Mouse (Mus musculus) liver, postnatal 0 days (tissue): ENCODE results near the gene Ppp2r5d. TPM values are rescaled to one million over a fixed set of nuclear protein-coding genes. Genes with fewer than 3 reads are reported as not detected.

Experiments used
- ATAC-seq: fragments of 200-750 bp; cut with Nextera tagmentation; 2 replicates; pipeline ENCODE4 v1.8.0; 2017; ENCODE audit warnings: mild to moderate bottlenecking, moderate library complexity
- DNase-seq: peaks from one replicate; pipeline ENCODE4 v3.0.0-alpha.2; 2016
- H3K27ac ChIP-seq: fragments of 300-500 bp; sonication (generic); 2 replicates; pipeline ENCODE4 v1.5.1; 2014; ENCODE audit warnings: antibody characterized with exemption, moderate library complexity, mild to moderate bottlenecking, low read depth
- H3K27me3 ChIP-seq: fragments of 300-500 bp; sonication (generic); 2 replicates; pipeline ENCODE4 v1.6.1; 2014; ENCODE audit warnings: low read length, control low read depth, mixed read lengths; ENCODE audit not compliant: insufficient read depth
- H3K36me3 ChIP-seq: fragments of 300-500 bp; sonication (generic); replicated peaks from 2 replicates; pipeline ENCODE4 v1.6.1; 2014; ENCODE audit warnings: mild to moderate bottlenecking, control low read depth, low read length, moderate library complexity, mixed read lengths; ENCODE audit not compliant: insufficient read depth
- H3K4me1 ChIP-seq: fragments of 300-500 bp; sonication (generic); 2 replicates; pipeline ENCODE4 v1.6.1; 2014; ENCODE audit warnings: antibody characterized with exemption, mild to moderate bottlenecking, control low read depth; ENCODE audit not compliant: insufficient read depth
- H3K4me2 ChIP-seq: fragments of 300-500 bp; sonication (generic); 2 replicates; pipeline ENCODE4 v1.6.1; 2014; ENCODE audit warnings: low read depth, mild to moderate bottlenecking, low read length, moderate library complexity, mixed read lengths
- H3K4me3 ChIP-seq: fragments of 300-500 bp; sonication (generic); 2 replicates; pipeline ENCODE4 v1.5.1; 2014; ENCODE audit warnings: low read depth, low read length
- H3K9ac ChIP-seq: fragments of 300-500 bp; sonication (generic); replicated peaks from 2 replicates; pipeline ENCODE4 v1.6.1; 2014; ENCODE audit warnings: mild to moderate bottlenecking, moderate library complexity
- H3K9me3 ChIP-seq: fragments of 300-500 bp; sonication (generic); 2 replicates; pipeline ENCODE4 v1.6.1; 2016; ENCODE audit warnings: mild to moderate bottlenecking, control low read depth, low read length, mixed read lengths
- CTCF ChIP-seq: sonication (generic); IDR thresholded peaks from 2 replicates; pipeline ENCODE4 v1.5.1; 2016; ENCODE audit warnings: antibody characterized with exemption, low read depth
- EP300 ChIP-seq: IDR thresholded peaks from 2 replicates; pipeline ENCODE4 v1.6.1; 2016; ENCODE audit warnings: antibody characterized with exemption, low read depth, mild to moderate bottlenecking
- WGBS: fragments of 180-500 bp; shearing (Covaris S2); extraction: QIAGEN DNeasy Blood & Tissue Kit; methylation state at CpG from one replicate; pipeline ENCODE4 v1.1.7; 2014; ENCODE audit not compliant: insufficient replicate concordance; 5-methylcytosine and 5-hydroxymethylcytosine counted together
- polyA plus RNA-seq: library from polyadenylated mRNA; unstranded; fragments of >200 nt; fragmentation: Nextera tagmentation; extraction: Ambion mirVana; gene quantifications from 2 replicates; pipeline ENCODE4 v1.2.1, GENCODE M21; 2015

Gene Ppp2r5d
- polyA plus RNA-seq, 1 experiment from 2014 or later: 12.5 TPM

DNA sequence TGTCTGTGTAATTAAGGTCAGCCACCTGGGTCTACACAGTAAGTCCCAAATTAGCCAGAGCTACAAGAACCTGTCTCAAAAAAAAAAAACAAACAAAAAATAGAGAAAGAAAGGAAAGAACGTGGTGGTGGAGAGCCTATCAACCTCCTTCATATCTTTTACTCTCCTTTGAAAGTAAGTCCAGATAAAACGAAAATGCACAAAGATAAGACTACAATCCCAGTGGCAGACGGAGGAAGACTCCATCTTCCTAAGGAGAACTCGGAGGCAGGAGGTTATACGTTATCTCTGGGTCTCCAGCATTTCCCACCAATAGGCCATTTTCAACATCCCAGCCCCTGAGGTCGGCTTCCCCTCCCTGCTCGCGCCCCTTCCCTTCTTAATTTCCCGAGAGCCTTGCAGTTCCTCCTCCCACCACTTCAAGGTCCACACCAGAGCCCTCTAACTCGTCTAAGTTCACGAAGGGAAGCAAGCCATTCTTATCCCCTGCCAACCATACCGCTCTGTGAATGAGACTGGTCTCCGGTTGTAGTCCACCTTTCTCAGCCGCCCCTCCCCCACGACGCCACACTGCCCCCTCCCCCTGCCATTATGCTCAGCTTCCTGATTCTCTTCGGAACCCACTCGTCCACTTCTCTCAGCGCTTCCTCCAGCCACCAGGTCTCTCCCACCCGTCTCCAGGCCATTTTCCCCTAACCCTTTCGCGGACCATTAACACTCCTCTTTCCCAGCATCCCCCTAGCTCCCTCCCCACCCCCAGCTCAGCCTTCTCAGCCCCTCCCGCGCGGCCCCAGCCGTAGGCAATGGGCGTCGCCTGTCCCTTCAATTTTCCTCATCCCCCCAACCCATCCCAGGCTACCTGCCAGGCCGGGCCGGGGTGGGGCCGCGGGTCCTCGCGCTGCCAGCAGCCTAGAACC, 24.8 kb downstream of the Ppp2r5d start:
- Histone ChIP-seq H3K4me3 (peak overlapping the region; percentile 86), H3K9me3 (no peaks in the 10 kb centered on the region), H3K9ac (peak overlapping the region; percentile 81), H3K27ac (peak overlapping the region; percentile 91), H3K36me3 (peaks cover 39% of the 10 kb centered on the region), H3K27me3 (no peaks in the 10 kb centered on the region), H3K4me1 (peaks cover 21% of the 10 kb centered on the region), H3K4me2 (peak overlapping the region; percentile 93)
- TF ChIP-seq CTCF (peak; percentile 36), EP300 (no peak)
- under 1% methylated on average over 34 of the region's 34 CpGs for WGBS
- peak; percentile 75 for DNase-seq
- ATAC-seq: peak; percentile 18

DNA sequence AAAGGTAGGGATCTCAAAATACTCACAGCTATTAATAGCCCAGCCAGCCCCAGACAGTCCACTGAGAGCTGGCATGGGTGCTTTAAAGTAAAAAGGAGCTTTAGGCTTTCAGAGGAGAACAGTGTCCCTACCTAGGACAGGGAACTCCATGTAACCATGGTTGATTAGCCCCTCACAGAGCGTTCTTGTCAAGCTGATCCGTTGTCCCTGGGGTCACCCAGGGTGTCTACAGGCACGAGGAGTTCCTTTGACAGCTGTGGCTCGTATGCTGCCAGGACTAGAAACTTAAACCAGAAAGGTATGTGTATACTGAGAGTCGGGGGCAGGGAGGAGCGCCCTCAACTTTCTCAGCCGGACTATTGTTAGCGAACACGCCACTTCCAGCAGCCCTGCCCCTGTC, 26.0 kb downstream of the Ppp2r5d start:
- TF ChIP-seq CTCF (no peak), EP300 (no peak)
- Histone ChIP-seq H3K27me3 (no peaks in the 10 kb centered on the region), H3K4me3 (no peak overlapping the region), H3K9ac (no peak overlapping the region), H3K27ac (no peak overlapping the region), H3K4me1 (peaks cover 30% of the 10 kb centered on the region), H3K9me3 (no peaks in the 10 kb centered on the region), H3K4me2 (peak overlapping the region; percentile 93), H3K36me3 (peaks cover 31% of the 10 kb centered on the region)
- WGBS: 63% methylated on average over 9 of the region's 9 CpGs
- no peak for DNase-seq
- ATAC-seq: no peak

DNA sequence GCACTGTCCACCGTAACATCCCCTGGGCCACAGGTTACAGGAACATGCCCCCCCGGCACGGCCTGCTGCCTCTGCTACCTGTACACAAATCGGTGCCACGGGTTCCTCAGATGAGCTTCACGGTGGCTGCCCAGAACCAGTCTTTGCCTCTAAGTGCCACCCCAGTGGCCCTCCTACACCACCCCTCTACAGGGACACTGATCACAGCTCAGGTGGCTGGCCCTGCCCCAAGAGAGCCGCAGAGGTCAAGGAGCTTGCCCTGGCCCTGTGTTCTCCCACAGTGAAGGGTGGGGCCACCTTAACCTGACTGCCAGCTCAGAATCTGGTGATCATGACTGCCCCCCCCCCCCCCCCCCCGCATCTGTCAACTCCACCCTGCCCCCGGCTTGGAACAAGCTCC, 26.5 kb downstream of the Ppp2r5d start, which contains the start of gene Mea1:
Gene Mea1, plus strand, starts transcription at position 378 of the 400 bp plus-strand sequence.
- DNase-seq (no peak), ATAC-seq (no peak)
- Histone ChIP-seq H3K9ac (peak within 1 kb of the TSS; percentile 81), H3K9me3 (no peaks in the 10 kb centered on the region), H3K4me1 (peaks cover 30% of the 10 kb centered on the region), H3K4me2 (peak within 1 kb of the TSS; percentile 93), H3K27ac (peak within 1 kb of the TSS; percentile 91; the same call in 1 of the 2 replicates), H3K4me3 (peak within 1 kb of the TSS; percentile 86), H3K36me3 (peaks cover 27% of the 10 kb centered on the region), H3K27me3 (no peaks in the 10 kb centered on the region)
- no peak for TF ChIP-seq CTCF
- no peak for TF ChIP-seq EP300
- 94% methylated on average over 7 of the region's 9 CpGs for whole genome bisulfite sequencing

DNA sequence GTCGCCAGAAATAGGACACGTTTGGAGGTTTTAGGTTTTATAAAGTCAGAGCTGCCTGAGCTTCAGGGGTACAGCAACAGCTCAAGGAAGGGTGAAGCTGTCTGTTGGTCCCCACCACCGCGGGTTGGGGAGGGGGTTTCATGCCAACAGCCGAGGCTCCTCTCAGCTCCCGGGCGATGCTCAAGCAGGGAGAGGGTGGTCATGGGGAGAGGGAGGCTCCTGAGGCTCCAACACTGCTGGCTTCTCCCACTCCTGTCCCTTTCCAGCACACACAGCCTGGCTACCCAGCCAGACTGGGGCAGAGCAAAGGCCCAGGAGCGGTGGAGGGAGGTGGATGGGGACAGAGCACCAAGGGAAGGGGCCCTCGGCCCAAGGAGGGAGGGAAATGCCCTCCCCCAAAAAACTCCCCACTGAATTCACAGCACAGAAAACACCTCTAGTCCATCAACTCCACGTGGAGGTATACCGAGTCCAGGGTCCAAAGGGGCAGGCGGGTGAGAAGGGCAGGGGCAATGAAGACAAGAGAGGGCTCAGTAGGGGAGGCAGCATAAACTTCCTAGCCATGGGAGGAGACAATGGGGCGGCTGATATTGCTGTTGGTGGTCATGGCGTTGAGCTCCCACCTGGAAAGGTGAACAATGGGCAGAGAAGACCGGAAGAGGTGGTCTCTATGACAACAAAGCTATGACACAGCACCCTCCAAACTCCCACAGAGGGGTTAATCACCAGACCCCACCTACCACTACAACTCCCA, 30.2 kb downstream of the Ppp2r5d start:
- TF ChIP-seq CTCF (no peak), EP300 (no peak)
- H3K9me3 ChIP-seq: no peaks in the 10 kb centered on the region
- peaks cover 31% of the 10 kb centered on the region for H3K36me3 ChIP-seq
- H3K9ac ChIP-seq: peak overlapping the region; percentile 78
- peak; percentile 51 for DNase-seq
- peak overlapping the region; percentile 93 for H3K4me2 ChIP-seq
- peak overlapping the region; percentile 82 for H3K4me3 ChIP-seq
- H3K4me1 ChIP-seq: peaks cover 23% of the 10 kb centered on the region
- 27% methylated on average over 15 of the region's 15 CpGs for WGBS
- H3K27me3 ChIP-seq: no peaks in the 10 kb centered on the region
- peak overlapping the region; percentile 89 for H3K27ac ChIP-seq
- peak; percentile 22 for ATAC-seq

DNA sequence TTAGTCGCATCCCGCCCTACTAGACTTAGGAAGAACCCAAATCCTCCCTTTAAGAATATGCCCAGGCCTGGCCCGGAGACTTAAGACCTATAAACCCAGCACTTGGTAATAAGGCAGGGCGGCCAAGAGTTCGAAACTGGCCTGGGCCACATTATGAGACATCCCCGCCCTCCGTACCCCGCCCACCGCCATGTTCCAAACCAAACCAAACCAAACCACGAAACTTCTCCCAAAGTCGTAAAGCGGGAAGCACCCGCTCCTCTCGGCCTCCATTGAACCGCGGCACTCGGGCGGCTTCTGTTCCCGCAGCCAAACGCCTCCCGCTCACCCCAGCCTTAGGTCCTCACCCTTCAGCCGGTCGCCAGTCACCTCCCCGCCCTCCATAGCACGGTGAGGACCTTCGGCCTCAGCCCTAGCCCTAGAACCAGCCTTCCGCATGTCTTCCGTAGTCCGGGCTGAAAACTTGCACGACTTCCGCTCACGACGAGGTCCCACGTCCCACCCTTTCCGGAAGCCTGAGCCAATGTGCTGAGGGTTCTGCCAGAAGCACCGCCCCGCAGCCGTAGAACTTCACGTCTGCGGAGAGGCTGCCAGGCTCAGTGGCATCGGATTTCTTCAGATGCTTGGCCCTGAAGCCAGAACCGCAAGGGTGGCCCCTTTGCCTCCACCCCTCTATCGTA, 30.9 kb downstream of the Ppp2r5d start, which contains the start of gene Rrp36:
Gene Rrp36, minus strand, starts transcription at position 503 of the 680 bp plus-strand sequence.
- TF ChIP-seq CTCF (no peak), EP300 (no peak)
- ATAC-seq (peak; percentile 94), DNase-seq (peak; percentile 92)
- Histone ChIP-seq H3K27ac (peak within 1 kb of the TSS; percentile 89), H3K27me3 (no peaks in the 10 kb centered on the region), H3K9ac (peak within 1 kb of the TSS; percentile 78), H3K36me3 (peaks cover 36% of the 10 kb centered on the region), H3K4me1 (peaks cover 16% of the 10 kb centered on the region), H3K4me2 (peak within 1 kb of the TSS; percentile 93), H3K9me3 (no peaks in the 10 kb centered on the region), H3K4me3 (peak within 1 kb of the TSS; percentile 82)
- under 1% methylated on average over 43 of the region's 43 CpGs for WGBS
